Mouse (Mus musculus): ENCODE measurements around the gene Kif26a.
A peak's percentile ranks its signal among the peaks of the same experiment; 100 is the strongest.

The Kif26a gene

GRCm38 (mm10) chr12:112130957-112131356, 15.1 kb upstream of the Kif26a start:
- no peak for DNase-seq

DNA sequence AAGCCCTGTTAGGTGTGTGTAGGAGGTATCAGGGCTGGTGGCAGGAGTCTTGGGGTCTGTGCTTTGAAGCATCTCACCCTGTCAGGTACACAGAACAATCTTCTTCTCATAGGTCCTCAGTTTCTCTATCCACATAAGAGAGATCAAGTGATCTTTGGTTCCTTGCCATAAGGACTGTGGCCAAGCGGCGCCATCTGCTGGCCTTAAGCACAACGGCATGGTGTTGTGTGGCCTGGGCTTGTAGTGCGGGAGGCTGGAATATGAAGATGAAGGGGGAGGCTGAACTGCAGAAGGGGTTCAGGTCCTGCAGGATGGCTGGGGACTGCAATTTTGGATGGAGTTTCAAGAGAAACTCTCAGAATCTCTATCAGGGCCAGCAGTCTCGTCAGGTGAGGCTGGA, 5.8 kb upstream of the Kif26a start:
- no peak for DNase-seq

- DNase-seq, result no peak
Observed at GRCm38 (mm10) chr12:112140745-112141144, 5.3 kb upstream of the Kif26a start.

GRCm38 (mm10) chr12:112141300-112141699, 4.7 kb upstream of the Kif26a start:
- DNase-seq, result no peak

DNA sequence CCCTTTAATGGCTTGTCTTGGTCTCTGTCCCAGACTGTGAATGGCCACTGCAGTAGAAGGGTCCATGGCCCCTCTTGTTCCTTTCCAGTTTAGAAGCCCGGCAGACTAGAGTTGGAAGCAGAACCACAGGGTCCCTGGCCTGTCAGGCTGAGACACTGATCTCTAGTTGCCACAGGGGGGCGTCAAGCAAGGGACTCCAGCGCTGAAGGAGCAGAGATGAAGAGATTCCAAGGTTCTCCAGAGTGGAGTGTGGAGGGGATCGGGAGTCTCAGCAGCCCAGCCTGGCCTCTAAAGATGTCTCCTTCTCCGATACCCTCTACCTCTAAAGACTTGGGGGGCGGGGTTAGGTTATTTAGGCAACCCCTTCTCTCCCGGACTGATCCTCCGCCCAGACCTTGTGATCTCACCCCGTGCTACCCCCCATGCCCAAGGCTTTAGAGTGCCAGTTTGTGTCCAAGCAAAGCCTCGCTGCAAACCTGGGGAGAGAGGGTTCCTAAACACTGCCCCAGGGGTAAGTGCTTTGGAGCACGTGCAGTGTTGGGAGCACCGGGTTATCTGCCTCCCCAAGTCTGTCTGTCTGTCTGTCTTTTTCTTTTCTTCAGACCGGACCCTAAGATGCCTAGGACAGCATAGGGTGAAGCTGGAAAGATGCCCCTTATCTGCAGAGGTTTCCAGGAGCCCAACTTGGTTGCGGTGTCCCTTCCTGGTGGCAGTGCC, 2.7 kb upstream of the Kif26a start:
- peak; percentile 58 for DNase-seq

GRCm38 (mm10) chr12:112143833-112144201, 2.2 kb upstream of the Kif26a start:
- DNase-seq, result peak; percentile 55

DNA sequence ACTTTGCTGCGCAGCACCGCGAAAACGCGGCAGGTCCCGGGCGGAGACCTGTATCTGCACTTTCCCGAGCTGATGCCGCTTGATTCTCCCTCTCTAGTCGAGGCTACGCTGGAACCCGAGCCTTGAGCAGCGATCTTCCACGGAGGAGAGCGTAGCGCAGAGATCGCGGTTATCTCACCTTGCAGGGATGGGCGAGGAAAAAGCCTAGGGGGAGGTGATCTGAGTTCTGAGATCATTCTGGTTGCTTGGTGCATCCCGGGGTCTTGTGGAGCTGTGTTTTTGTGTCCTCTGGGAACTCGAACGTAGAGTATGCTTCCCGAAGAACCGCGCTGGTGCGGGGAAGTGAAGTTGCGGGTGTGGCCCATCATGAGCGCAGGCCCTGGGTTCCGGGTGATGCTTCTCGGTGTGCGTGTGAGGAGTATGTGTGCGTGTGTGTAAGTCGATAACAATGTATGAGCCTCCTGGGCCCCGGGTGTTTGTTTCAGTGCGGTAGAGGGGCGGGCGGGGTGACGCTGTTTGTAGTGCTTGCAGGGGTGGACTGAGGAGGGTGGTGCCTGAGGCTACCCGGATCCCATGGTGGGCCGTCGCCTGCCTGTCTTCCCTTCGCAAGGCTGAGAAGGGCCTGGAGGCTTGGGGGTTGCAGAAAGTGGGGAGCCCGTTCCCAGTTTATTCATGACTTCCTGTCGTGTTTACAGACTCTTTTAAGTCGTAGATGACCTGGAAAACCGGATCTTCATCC, 1.5 kb upstream of the Kif26a start:
- no peak for DNase-seq

GRCm38 (mm10) chr12:112145211-112145874, 665 bp upstream of the Kif26a start:
- DNase-seq, result peak; percentile 93

GRCm38 (mm10) chr12:112147365-112147764, 1.4 kb downstream of the Kif26a start:
- no peak for DNase-seq

GRCm38 (mm10) chr12:112150011-112150410, 4.0 kb downstream of the Kif26a start:
- no peak for DNase-seq

DNA sequence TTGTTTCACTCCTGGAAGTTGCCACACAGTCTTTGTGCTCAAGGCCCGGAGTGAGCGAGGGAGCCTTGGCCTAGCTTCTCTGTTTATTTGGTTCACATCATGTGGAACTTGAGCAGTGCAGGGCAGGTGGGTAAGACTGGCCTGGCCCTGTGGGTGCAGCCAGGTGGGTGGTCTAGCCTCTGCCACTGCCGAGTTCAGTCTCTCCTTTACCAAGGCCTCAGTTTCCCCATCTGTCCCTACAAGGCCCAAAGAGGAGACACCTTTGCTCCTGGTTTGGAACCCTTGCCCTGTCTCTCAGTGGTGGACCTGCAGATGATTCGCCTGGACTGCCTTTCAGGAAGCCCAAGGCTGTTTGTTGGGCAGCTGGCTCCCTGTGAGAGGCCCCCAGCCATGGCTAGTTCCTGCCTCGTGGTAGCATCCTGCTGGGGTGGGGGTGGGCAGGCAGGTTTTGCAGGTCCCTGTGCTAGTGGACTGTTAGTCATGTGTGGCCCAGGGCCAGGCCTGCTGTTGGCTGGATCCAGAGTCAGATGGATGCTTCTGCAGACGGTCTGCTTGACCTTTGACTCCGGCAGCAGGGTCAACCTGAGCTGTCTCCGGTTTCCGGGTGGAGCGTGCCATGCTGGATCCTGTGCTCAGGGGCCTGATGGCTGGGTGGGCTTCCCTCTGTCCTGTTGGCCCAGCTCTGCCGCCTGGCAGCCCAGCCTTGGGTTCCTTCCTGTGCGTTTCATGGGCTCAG, 5.4 kb downstream of the Kif26a start:
- no peak for DNase-seq

GRCm38 (mm10) chr12:112151980-112152362, 6.0 kb downstream of the Kif26a start:
- DNase-seq, result no peak

DNA sequence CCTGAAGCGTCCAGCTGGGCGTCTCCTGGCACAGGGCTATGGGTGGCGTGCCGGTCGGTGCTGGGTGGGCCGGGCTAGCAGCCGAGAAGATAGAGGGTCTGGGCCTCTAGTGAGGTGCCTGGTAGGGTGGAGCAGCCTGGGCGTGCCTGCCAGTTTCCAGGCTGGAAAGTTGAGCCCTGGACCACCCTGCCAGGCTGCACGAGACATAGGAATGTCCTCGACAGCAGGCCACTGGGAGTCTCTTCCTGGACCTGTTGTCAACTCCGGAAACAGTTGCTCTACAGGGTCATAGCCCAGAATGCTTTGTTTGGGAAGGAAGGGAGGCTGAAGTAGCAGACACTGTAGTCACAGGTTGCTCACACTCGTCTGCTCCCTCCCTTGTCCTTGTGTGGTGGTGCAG, 7.6 kb downstream of the Kif26a start:
- DNase-seq, result no peak

DNA sequence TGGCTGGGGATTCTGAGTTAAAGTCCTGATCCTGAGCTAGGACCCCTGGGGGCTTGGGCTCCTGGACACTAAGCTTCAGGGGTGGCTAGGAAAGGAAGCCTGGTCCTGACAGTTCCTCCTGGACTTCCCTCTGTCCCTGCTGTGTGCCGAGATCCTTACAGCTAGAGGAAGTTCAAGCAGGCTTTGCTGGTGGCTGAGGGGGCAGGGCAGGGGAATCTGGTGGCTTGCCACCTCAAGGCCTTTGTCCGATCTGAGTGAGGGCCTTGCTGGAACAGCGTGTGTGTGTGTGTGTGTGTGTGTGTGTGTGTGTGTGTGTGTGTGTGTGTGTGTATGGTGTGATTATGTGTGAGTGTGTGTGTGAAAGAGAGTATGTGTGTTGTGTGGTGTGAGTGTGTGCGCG, 8.5 kb downstream of the Kif26a start:
- no peak for DNase-seq

- DNase-seq, result no peak
Observed at GRCm38 (mm10) chr12:112155218-112156051, 9.4 kb downstream of the Kif26a start.

DNA sequence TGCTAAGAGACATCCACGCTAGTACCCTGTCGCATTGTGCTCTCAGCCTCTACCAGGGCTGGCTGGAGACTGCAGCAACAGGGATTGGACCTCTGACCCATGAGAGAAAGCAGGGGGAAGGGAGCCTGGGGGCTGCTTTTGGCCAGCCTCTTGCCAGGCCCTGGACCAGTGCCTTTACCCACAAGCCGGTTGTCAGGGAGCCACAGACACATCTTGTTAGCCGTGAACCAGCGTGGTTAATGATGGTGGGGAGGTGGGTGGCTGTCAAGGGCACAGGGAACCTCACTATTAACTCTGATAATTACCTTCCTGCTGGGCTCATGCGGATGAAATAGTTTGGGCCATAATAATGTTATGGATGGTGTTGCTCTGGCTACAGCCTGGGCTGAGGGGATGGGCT, 10.8 kb downstream of the Kif26a start:
- no peak for DNase-seq

- no peak for DNase-seq
Observed at GRCm38 (mm10) chr12:112158246-112158645, 12.2 kb downstream of the Kif26a start.

- no peak for DNase-seq
Observed at GRCm38 (mm10) chr12:112158784-112159183, 12.8 kb downstream of the Kif26a start.

DNA sequence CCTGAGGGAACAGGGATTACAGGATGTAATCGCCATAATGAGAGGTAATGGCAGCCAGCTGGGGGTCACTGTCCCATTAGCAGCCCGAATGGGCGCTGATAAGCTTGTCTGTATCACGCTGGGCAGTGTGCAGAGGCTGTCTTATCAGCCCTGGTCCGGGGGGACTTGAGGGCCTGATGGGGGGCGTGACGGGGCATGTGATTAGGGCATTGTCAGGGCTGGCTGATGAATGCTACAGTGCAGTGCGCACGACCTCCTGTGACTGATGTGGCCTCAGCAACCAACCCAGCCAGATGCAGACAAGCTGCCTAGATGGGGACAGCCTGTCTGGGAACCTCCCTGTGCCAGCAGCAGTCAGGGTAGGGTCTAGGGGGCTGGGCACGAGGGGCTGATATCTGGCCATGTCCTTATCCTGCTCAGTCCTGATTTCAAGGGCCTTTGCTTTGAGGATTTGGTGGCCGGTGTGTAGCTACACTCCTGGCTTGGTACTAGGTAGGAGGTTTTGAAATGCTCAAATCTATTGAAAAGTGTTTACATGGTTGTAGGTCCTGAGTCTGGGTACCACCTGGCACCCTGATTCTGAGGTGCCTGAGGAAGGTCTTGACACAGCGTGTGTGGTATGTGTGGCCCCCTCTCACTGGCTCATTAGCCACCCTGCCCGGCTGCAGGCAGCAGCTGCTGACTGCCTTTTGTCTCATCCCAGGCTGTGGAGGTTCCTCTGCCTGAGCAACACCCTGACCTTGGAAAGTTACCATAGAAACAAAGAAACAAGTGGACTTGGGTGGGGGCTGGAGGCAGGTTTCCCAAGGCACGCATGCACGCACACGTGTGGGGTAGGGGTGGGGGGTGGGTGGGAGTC, 18.2 kb downstream of the Kif26a start:
- no peak for DNase-seq

DNA sequence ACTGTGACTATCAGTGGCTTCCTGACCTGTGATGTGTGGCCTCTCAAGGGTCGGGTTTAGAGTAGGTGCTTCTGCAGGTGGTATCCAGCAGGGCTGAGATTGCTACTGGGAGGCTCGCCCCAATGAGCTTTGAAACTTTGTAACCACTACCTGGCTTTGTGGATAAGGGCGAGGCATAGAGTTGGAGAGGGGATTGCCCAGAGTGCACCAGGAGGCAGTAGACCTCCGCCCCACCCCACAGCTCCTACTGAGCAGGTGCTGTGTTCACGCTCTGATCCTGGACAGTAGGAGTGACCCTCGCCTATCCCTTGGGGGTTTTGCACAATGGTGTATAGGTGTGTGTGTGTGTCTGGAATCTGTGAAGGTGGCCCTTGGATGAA, 18.8 kb downstream of the Kif26a start:
- no peak for DNase-seq

- no peak for DNase-seq
Observed at GRCm38 (mm10) chr12:112169240-112169639, 23.2 kb downstream of the Kif26a start.
